Mouse (Mus musculus): Measurements from ENCODE around the gene Tbx2. TPM values are rescaled to one million over a fixed set of nuclear protein-coding genes. Genes with fewer than 3 reads are reported as not detected.
A peak's percentile ranks its signal among the peaks of the same experiment; 100 is the strongest.

Tbx2 gene
- polyA plus RNA-seq, 1 experiment from 2014 or later: 3.1 TPM

DNA sequence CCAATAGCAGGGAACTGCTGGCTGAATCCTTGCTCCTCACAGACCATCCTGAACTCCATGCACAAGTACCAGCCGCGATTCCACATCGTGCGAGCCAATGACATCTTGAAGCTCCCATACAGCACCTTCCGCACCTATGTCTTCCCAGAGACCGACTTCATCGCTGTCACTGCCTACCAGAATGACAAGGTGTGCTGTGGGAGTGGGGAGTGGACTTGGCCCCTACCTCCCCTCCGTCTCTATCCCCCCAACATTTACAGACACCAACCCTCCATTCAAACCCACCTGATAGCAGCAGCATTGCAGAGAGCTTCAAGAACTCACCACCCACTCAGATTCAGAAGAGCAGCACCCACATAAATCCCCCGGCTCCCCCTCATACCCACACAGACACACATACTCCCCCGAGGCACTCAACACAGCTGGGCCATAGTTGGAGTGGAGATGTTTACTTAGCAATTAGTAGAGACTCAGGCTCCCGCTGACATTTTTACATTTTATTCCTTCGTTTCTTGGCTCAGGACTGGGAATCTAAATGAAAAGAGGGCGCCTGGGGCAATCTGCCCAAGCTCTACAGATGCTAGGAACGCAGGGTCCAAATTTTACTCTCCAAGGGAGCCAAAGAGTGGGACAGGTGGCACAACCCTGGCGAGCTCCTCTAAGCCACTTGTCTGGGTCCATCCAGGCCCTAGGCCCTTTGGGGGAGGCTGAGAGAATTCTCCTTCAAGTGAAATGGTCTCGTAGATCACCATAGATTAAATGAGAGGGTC is 3.6 kb downstream of the Tbx2 start:
- Histone ChIP-seq H3K9me3 (replicated peaks; ENCODE audit: control insufficient read depth, low read length) (no peaks in the 10 kb centered on the region), H3K4me3 (replicated peaks; ENCODE audit: low read length) (peak overlapping the region; percentile 66), H3K4me1 (ENCODE audit: control insufficient read depth, insufficient read depth, low read length) (peaks cover 18% of the 10 kb centered on the region), H3K27me3 (ENCODE audit: control insufficient read depth, insufficient read depth, low read length) (peaks cover 53% of the 10 kb centered on the region), H3K4me2 (ENCODE audit: low read depth, low read length) (peak overlapping the region; percentile 93), H3K36me3 (ENCODE audit: control insufficient read depth, insufficient read depth, low read length) (no peaks in the 10 kb centered on the region), H3K27ac (ENCODE audit: low read length) (peak overlapping the region; percentile 72), H3K9ac (ENCODE audit: low read length) (peak overlapping the region; percentile 79)
- no peak for ATAC-seq (ENCODE audit: insufficient read depth, low FRiP score)
- 23% methylated on average over 16 of the region's 16 CpGs for WGBS

DNA sequence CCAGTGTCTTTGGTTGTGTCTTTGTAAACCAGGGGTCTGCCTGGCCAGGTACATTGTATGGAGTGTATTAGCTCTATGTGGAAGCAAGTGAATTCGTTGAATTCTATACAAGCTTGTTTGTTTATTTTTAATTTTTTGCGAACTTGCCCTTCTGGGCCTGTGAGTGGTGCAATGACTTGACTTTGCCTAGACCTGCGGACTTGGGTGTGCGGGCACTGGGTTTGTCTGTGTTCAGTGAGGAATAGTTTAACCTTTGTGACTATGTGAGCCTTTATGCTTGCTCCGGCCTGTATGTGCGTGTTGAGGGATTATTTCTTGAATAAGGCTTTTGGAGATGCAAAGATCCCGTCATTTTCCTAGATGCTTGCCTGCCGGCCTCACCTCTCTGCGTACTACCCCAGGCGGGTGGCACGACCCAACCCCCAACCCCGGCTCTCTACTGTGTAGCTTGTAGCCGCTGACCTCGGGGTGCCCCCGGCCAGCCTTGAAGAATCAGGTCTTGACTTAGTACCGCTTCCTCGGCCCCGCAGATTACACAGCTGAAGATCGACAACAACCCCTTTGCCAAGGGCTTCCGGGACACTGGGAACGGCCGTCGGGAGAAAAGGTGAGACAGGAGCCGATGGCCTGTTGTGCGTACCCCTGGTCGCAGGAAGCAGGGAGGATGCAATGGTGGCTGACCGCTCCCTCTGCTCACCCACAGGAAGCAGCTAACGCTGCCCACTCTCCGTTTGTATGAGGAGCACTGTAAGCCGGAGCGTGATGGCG is 4.4 kb downstream of the Tbx2 start:
- Histone ChIP-seq H3K4me1 (ENCODE audit: control insufficient read depth, insufficient read depth, low read length) (peaks cover 20% of the 10 kb centered on the region), H3K27ac (ENCODE audit: low read length) (peak overlapping the region; percentile 72), H3K27me3 (ENCODE audit: control insufficient read depth, insufficient read depth, low read length) (peaks cover 57% of the 10 kb centered on the region), H3K9me3 (replicated peaks; ENCODE audit: control insufficient read depth, low read length) (no peaks in the 10 kb centered on the region), H3K4me3 (replicated peaks; ENCODE audit: low read length) (peak overlapping the region; percentile 66), H3K4me2 (ENCODE audit: low read depth, low read length) (peak overlapping the region; percentile 93), H3K36me3 (ENCODE audit: control insufficient read depth, insufficient read depth, low read length) (no peaks in the 10 kb centered on the region), H3K9ac (ENCODE audit: low read length) (peak overlapping the region; percentile 79)
- WGBS: 17% methylated on average over 32 of the region's 32 CpGs
- ATAC-seq (ENCODE audit: insufficient read depth, low FRiP score): no peak

DNA sequence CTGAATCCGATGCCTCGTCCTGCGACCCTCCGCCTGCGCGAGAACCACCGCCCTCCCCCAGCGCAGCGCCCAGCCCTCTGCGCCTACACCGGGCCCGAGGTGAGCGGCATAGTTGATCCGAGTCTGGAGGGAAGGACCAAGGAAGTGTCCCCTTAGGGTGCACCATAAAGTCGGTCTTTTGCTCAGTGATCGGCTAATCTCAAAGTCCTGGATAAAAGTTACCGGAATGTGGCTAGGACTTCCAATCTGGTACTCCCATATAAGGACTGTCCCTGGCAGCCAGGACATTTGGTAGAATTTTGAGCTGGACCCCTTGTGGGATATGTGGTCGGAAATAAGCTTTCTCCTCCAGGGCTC is 4.9 kb downstream of the Tbx2 start:
- Histone ChIP-seq H3K4me1 (ENCODE audit: control insufficient read depth, insufficient read depth, low read length) (peaks cover 19% of the 10 kb centered on the region), H3K4me2 (ENCODE audit: low read depth, low read length) (peak overlapping the region; percentile 93), H3K9ac (ENCODE audit: low read length) (peak overlapping the region; percentile 79), H3K4me3 (replicated peaks; ENCODE audit: low read length) (peak overlapping the region; percentile 66), H3K27ac (ENCODE audit: low read length) (peak overlapping the region; percentile 72; the same call in 1 of the 2 replicates), H3K9me3 (replicated peaks; ENCODE audit: control insufficient read depth, low read length) (no peaks in the 10 kb centered on the region), H3K36me3 (ENCODE audit: control insufficient read depth, insufficient read depth, low read length) (no peaks in the 10 kb centered on the region), H3K27me3 (ENCODE audit: control insufficient read depth, insufficient read depth, low read length) (peaks cover 57% of the 10 kb centered on the region)
- no peak for ATAC-seq (ENCODE audit: insufficient read depth, low FRiP score)
- 13% methylated on average over 18 of the region's 18 CpGs for WGBS

DNA sequence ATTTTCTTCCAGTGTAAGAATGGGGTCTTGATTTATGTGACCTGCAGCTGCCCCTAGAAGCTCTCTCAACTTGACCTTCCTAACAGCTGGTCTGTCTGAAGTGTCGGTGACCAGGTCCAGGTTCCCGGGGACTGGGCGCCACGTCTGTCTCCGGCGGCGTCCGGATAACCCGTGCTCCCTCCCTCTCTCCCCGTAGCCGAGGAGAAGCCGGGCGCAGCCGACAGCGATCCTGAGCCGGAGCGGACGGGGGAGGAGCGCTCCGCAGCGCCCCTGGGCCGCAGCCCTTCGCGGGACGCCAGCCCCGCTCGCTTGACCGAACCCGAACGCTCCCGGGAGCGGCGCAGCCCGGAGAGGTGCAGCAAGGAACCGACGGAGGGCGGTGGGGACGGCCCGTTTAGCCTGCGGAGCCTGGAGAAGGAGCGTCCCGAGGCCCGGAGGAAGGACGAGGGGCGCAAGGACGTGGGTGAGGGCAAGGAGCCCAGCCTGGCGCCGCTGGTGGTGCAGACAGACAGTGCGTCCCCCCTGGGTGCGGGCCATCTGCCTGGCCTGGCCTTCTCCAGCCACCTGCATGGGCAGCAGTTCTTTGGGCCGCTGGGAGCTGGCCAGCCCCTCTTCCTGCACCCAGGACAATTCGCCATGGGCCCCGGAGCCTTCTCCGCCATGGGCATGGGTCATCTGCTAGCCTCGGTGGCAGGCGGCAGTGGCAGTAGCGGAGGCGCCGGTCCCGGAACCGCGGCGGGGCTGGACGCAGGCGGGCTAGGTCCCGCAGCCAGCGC is 5.5 kb downstream of the Tbx2 start:
- no peaks in the 10 kb centered on the region for H3K36me3 ChIP-seq (ENCODE audit: control insufficient read depth, insufficient read depth, low read length)
- H3K27me3 ChIP-seq (ENCODE audit: control insufficient read depth, insufficient read depth, low read length): peaks cover 57% of the 10 kb centered on the region
- no peaks in the 10 kb centered on the region for H3K9me3 ChIP-seq (replicated peaks; ENCODE audit: control insufficient read depth, low read length)
- peak overlapping the region; percentile 93 for H3K4me2 ChIP-seq (ENCODE audit: low read depth, low read length)
- H3K4me3 ChIP-seq (replicated peaks; ENCODE audit: low read length): peak overlapping the region; percentile 66
- 10% methylated on average over 67 of the region's 67 CpGs for WGBS
- peaks cover 22% of the 10 kb centered on the region; the same call in 1 of the 2 replicates for H3K4me1 ChIP-seq (ENCODE audit: control insufficient read depth, insufficient read depth, low read length)
- no peak for ATAC-seq (ENCODE audit: insufficient read depth, low FRiP score)
- H3K9ac ChIP-seq (ENCODE audit: low read length): peak overlapping the region; percentile 79
- H3K27ac ChIP-seq (ENCODE audit: low read length): peak overlapping the region; percentile 3; the same call in 1 of the 2 replicates

DNA sequence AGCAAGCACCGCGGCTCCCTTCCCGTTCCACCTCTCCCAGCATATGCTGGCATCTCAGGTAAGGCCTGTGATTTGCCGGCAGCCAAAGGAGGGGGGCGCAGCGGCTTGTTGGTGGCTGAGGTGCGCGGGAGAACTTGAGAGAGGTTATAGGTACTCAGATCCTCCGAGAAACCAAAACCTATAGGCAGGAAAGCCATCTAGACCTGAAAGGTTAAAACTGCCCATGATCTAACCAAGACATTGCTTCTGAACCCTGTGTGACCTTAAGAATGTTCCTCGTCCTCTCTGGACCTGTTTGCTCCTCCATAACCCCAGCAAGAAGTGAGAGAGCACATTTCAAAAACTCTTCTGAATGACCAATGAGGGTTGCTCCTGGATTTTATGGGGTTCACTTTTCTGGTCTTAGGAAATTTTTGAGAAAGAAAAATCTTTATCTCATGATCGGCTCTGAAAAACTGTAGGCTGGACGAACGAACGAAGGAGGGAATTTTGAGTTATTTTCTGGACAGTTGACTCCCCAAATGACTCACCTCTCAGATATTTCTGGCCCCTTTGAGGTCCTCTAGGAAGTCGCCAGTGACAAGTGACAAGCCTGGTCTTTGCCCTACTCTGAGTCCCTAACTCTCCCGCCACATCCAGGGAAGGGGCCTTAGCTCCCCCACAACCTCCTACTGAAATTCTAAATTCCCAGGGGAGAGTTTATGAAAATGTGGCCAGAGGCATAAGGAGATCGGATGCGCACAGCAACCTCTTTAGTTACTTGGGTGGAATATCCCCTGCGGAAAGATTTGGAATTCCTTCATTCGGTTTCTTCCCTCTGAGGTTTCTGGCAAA is 6.3 kb downstream of the Tbx2 start:
- no peak for ATAC-seq (ENCODE audit: insufficient read depth, low FRiP score)
- peaks cover 30% of the 10 kb centered on the region; the same call in 1 of the 2 replicates for H3K4me1 ChIP-seq (ENCODE audit: control insufficient read depth, insufficient read depth, low read length)
- 30% methylated on average over 20 of the region's 20 CpGs for WGBS
- H3K36me3 ChIP-seq (ENCODE audit: control insufficient read depth, insufficient read depth, low read length): no peaks in the 10 kb centered on the region
- peaks cover 57% of the 10 kb centered on the region for H3K27me3 ChIP-seq (ENCODE audit: control insufficient read depth, insufficient read depth, low read length)
- H3K4me2 ChIP-seq (ENCODE audit: low read depth, low read length): peak overlapping the region; percentile 93
- H3K27ac ChIP-seq (ENCODE audit: low read length): peak overlapping the region; percentile 3; the same call in 1 of the 2 replicates
- H3K9me3 ChIP-seq (replicated peaks; ENCODE audit: control insufficient read depth, low read length): no peaks in the 10 kb centered on the region
- H3K9ac ChIP-seq (ENCODE audit: low read length): peak overlapping the region; percentile 79
- peak overlapping the region; percentile 66 for H3K4me3 ChIP-seq (replicated peaks; ENCODE audit: low read length)

DNA sequence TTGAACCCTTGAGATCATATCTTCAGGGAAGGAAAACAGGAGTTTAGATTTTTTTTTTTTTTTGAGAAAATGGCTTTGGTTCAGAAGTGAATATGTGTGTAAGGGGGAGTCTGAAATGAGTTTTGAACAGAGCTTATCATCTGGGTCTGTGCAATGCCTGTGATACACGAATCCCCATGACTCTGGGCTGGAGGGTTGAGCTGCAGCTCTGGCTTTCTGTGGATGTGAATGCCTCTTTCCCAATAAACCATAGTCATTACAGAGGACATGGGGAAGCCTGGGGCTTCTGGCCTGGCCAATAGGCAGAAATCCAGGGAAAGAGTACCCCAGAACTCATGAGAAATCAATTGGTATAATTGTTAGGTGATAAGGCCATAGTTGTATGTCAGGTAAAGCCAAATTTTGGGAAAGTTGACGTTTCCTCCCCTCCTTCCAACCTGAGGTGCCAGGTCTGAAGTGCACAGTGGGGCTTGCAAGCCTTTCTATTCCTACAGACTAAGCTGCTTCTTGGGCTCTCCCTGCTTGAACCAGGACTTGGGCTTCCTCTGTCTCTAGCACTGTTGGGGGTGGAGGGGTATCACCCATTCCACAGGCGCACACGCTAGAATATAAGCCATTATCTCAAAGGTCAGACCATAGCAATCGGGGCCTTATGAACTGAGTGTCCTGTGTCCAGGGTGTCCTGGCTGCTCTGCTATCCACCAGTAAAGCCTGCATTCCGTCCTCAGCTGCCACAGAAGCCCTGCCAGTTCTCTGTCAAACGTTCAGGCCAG is 7.1 kb downstream of the Tbx2 start:
- H3K4me1 ChIP-seq (ENCODE audit: control insufficient read depth, insufficient read depth, low read length): peaks cover 34% of the 10 kb centered on the region; the same call in 1 of the 2 replicates
- no peak for ATAC-seq (ENCODE audit: insufficient read depth, low FRiP score)
- 46% methylated on average over 7 of the region's 7 CpGs for WGBS
- peak overlapping the region; percentile 79 for H3K9ac ChIP-seq (ENCODE audit: low read length)
- H3K4me2 ChIP-seq (ENCODE audit: low read depth, low read length): peak overlapping the region; percentile 93
- H3K36me3 ChIP-seq (ENCODE audit: control insufficient read depth, insufficient read depth, low read length): no peaks in the 10 kb centered on the region
- H3K9me3 ChIP-seq (replicated peaks; ENCODE audit: control insufficient read depth, low read length): no peaks in the 10 kb centered on the region
- H3K27ac ChIP-seq (ENCODE audit: low read length): no peak overlapping the region
- peaks cover 53% of the 10 kb centered on the region for H3K27me3 ChIP-seq (ENCODE audit: control insufficient read depth, insufficient read depth, low read length)
- H3K4me3 ChIP-seq (replicated peaks; ENCODE audit: low read length): peak overlapping the region; percentile 66

DNA sequence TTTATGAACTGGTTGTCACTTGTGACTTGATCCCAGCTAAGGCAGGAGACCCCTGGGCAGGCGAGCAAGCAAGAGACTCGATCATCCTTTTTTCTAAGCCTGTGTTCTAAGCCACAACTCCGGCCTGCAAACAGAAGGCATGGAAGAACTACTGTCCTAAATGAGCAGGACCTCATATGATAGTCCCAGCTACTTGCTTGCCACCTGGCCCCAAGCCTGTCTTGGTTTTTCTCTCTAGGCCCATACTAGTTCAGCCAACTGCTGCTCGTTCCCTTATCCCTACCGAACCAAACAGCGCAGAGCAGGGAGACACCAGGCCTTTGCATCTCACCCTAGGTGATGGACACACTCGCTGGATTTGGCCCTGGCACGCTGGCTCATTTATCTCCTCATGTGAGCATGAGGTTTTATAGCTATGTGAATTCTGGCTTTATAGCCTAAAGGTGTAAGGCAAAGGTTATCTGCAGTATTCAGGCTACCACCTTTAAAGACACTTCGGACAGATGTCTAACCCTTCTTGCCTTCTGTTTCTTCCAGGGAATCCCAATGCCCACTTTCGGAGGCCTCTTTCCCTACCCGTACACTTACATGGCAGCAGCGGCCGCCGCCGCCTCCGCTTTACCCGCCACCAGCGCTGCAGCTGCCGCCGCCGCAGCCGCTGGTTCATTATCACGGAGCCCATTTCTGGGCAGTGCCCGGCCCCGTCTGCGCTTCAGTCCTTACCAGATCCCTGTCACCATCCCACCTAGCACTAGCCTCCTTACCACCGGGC is 7.9 kb downstream of the Tbx2 start:
- Histone ChIP-seq H3K36me3 (ENCODE audit: control insufficient read depth, insufficient read depth, low read length) (no peaks in the 10 kb centered on the region), H3K9me3 (replicated peaks; ENCODE audit: control insufficient read depth, low read length) (no peaks in the 10 kb centered on the region), H3K4me2 (ENCODE audit: low read depth, low read length) (peak overlapping the region; percentile 93), H3K4me1 (ENCODE audit: control insufficient read depth, insufficient read depth, low read length) (peaks cover 36% of the 10 kb centered on the region; the same call in 1 of the 2 replicates), H3K27ac (ENCODE audit: low read length) (peak overlapping the region; percentile 31; the same call in 1 of the 2 replicates), H3K27me3 (ENCODE audit: control insufficient read depth, insufficient read depth, low read length) (peaks cover 49% of the 10 kb centered on the region), H3K9ac (ENCODE audit: low read length) (peak overlapping the region; percentile 58), H3K4me3 (replicated peaks; ENCODE audit: low read length) (peak overlapping the region; percentile 66)
- 32% methylated on average over 27 of the region's 27 CpGs for WGBS
- ATAC-seq (ENCODE audit: insufficient read depth, low FRiP score): no peak
